Mouse (Mus musculus): Measurements from ENCODE around the gene Spcs3. TPM values are rescaled to one million over a fixed set of nuclear protein-coding genes. Genes with fewer than 3 reads are reported as not detected.
"Not testable (repeated sequence)": the region's sequence is repeated elsewhere in the genome, so short reads cannot be mapped to it uniquely, and the experiment has no call there.

Gene Spcs3
- polyA plus RNA-seq, 1 experiment: 13.4 TPM

DNA sequence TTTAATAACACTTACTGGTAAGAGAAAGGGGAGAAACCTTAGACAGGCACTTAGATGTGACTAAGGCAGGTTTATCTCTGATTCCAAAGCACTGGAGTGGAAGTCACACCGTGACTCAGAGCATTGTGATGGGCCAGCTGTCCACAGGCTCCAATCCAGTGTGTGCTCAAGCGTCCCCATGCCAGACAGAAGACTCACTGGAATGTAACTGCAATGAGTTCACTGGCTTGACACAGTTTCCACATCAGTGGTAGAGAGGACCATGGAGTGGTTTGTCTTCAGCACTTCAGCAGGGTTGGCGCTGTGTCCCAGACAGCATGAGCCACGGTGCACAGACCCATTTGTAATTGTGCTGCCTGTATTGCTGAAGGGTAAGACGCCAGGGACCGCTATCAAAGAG lies 18.6 kb upstream of the Spcs3 start:
- DNase-seq: no peak
- TF ChIP-seq CTCF (IDR thresholded peaks at IDR 0.05; ENCODE audit: insufficient read depth, low read length) (no peak), POLR2A (IDR thresholded peaks at IDR 0.05; ENCODE audit: borderline replicate concordance, extremely low read depth, low read depth, low read length) (no peak)
- Histone ChIP-seq H3K4me1 (ENCODE audit: control insufficient read depth, insufficient read depth, low read length) (no peaks in the 10 kb centered on the region), H3K4me3 (replicated peaks; ENCODE audit: extremely low read depth, low read depth, low read length) (no peak overlapping the region)
- WGBS: 74% methylated on average over 6 of the region's 6 CpGs

GRCm38 (mm10) chr8:54541331-54541730 lies 11.5 kb upstream of the Spcs3 start:
- TF ChIP-seq CTCF (IDR thresholded peaks at IDR 0.05; ENCODE audit: insufficient read depth, low read length) (no peak), POLR2A (IDR thresholded peaks at IDR 0.05; ENCODE audit: borderline replicate concordance, extremely low read depth, low read depth, low read length) (no peak)
- WGBS: 43% methylated on average over 1 of the region's 1 CpGs

GRCm38 (mm10) chr8:54537285-54537684 lies 7.5 kb upstream of the Spcs3 start:
- no peak for TF ChIP-seq POLR2A (IDR thresholded peaks at IDR 0.05; ENCODE audit: borderline replicate concordance, extremely low read depth, low read depth, low read length)
- TF ChIP-seq CTCF (IDR thresholded peaks at IDR 0.05; ENCODE audit: insufficient read depth, low read length): 0 out of 2 replicates have a peak, but pooled peaks have one; percentile 17
- WGBS: 91% methylated on average over 3 of the region's 3 CpGs
- Histone ChIP-seq H3K4me3 (replicated peaks; ENCODE audit: extremely low read depth, low read depth, low read length) (no peak overlapping the region), H3K4me1 (ENCODE audit: control insufficient read depth, insufficient read depth, low read length) (no peaks in the 10 kb centered on the region)
- no peak for DNase-seq

More at GRCm38 (mm10) chr8:54541331-54541730, 11.5 kb upstream of the Spcs3 start:
- H3K4me3 ChIP-seq (replicated peaks; ENCODE audit: extremely low read depth, low read depth, low read length): no peak overlapping the region
- no peaks in the 10 kb centered on the region for H3K4me1 ChIP-seq (ENCODE audit: control insufficient read depth, insufficient read depth, low read length)
- DNase-seq: no peak

- Histone ChIP-seq H3K4me1 (ENCODE audit: control insufficient read depth, insufficient read depth, low read length) (no peaks in the 10 kb centered on the region; the same call in 1 of the 2 replicates), H3K4me3 (replicated peaks; ENCODE audit: extremely low read depth, low read depth, low read length) (no peak overlapping the region)
- no peak for DNase-seq
- no peak for TF ChIP-seq POLR2A (IDR thresholded peaks at IDR 0.05; ENCODE audit: borderline replicate concordance, extremely low read depth, low read depth, low read length)
- TF ChIP-seq CTCF (IDR thresholded peaks at IDR 0.05; ENCODE audit: insufficient read depth, low read length): no peak
- WGBS: 90% methylated on average over 5 of the region's 5 CpGs
Measured at GRCm38 (mm10) chr8:54535172-54535571, 5.4 kb upstream of the Spcs3 start.

GRCm38 (mm10) chr8:54528571-54528970 lies 1.2 kb downstream of the Spcs3 start:
- TF ChIP-seq POLR2A (IDR thresholded peaks at IDR 0.05; ENCODE audit: borderline replicate concordance, extremely low read depth, low read depth, low read length): no peak
- no peak for TF ChIP-seq CTCF (IDR thresholded peaks at IDR 0.05; ENCODE audit: insufficient read depth, low read length)
- Histone ChIP-seq H3K4me3 (replicated peaks; ENCODE audit: extremely low read depth, low read depth, low read length) (peak overlapping the region; percentile 1), H3K4me1 (ENCODE audit: control insufficient read depth, insufficient read depth, low read length) (no peaks in the 10 kb centered on the region; the same call in 1 of the 2 replicates)
- WGBS: 25% methylated on average over 7 of the region's 7 CpGs
- DNase-seq: no peak

DNA sequence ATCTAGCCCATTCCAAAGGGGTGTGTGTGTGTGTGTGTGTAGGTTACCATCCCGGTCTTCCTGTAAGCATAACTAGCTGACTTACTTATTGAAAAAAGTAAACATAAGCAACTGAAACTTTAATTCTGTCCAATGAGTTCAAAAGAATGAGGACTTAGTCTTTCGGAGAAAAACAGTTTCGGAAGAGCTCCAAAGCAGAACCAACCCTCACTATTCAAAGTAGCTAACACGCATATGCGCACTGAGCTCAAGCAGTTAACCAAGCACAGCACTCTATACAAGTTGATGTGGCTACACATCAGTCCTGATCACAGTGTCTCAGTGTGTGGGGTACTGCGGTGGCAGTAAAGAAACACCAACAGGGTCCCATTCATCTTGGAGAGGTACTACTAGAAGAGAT lies 3.1 kb downstream of the Spcs3 start:
- TF ChIP-seq CTCF (IDR thresholded peaks at IDR 0.05; ENCODE audit: insufficient read depth, low read length) (no peak), POLR2A (IDR thresholded peaks at IDR 0.05; ENCODE audit: borderline replicate concordance, extremely low read depth, low read depth, low read length) (no peak)
- WGBS: 93% methylated on average over 6 of the region's 6 CpGs
- Histone ChIP-seq H3K4me1 (ENCODE audit: control insufficient read depth, insufficient read depth, low read length) (no peaks in the 10 kb centered on the region; the same call in 1 of the 2 replicates), H3K4me3 (replicated peaks; ENCODE audit: extremely low read depth, low read depth, low read length) (no peak overlapping the region)
- DNase-seq: no peak

GRCm38 (mm10) chr8:54525606-54526005 lies 4.2 kb downstream of the Spcs3 start:
- 87% methylated on average over 2 of the region's 2 CpGs for WGBS
- H3K4me1 ChIP-seq (ENCODE audit: control insufficient read depth, insufficient read depth, low read length): no peaks in the 10 kb centered on the region; the same call in 1 of the 2 replicates
- DNase-seq: no peak

DNA sequence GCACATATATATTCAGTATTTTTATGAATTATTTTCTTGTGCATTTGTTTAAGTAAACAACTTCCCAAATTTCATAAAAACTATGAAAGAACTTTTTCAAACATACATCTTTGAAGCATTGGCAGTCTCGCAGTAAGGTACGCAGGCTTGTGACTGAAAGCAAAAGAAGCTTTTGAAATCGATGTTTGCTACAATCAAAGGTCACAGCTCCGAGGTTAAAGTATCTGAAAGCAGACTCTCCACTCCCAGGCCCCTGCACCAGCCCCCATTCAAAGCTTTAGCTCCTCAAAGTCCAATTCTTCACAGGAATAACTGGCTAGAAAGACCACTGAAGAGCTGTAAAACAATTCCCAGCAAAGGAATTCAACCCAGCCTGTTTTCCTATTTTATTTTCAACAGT lies 9.3 kb downstream of the Spcs3 start:
- TF ChIP-seq POLR2A (IDR thresholded peaks at IDR 0.05; ENCODE audit: borderline replicate concordance, extremely low read depth, low read depth, low read length): no peak
- TF ChIP-seq CTCF (IDR thresholded peaks at IDR 0.05; ENCODE audit: insufficient read depth, low read length): no peak
- DNase-seq: no peak
- 84% methylated on average over 4 of the region's 4 CpGs for WGBS
- Histone ChIP-seq H3K4me3 (replicated peaks; ENCODE audit: extremely low read depth, low read depth, low read length) (no peak overlapping the region), H3K4me1 (ENCODE audit: control insufficient read depth, insufficient read depth, low read length) (no peaks in the 10 kb centered on the region)

More at GRCm38 (mm10) chr8:54525606-54526005, 4.2 kb downstream of the Spcs3 start:
- TF ChIP-seq POLR2A (IDR thresholded peaks at IDR 0.05; ENCODE audit: borderline replicate concordance, extremely low read depth, low read depth, low read length) (no peak), CTCF (IDR thresholded peaks at IDR 0.05; ENCODE audit: insufficient read depth, low read length) (no peak)
- no peak overlapping the region for H3K4me3 ChIP-seq (replicated peaks; ENCODE audit: extremely low read depth, low read depth, low read length)

GRCm38 (mm10) chr8:54518756-54519460 lies 10.9 kb downstream of the Spcs3 start:
- no peak for DNase-seq

GRCm38 (mm10) chr8:54512200-54512599 lies 17.6 kb downstream of the Spcs3 start:
- H3K4me3 ChIP-seq (replicated peaks; ENCODE audit: extremely low read depth, low read depth, low read length); DNase-seq; H3K4me1 ChIP-seq (ENCODE audit: control insufficient read depth, insufficient read depth, low read length): not testable (repeated sequence)
- 81% methylated on average over 5 of the region's 5 CpGs for WGBS

More at GRCm38 (mm10) chr8:54518756-54519460, 10.9 kb downstream of the Spcs3 start:
- TF ChIP-seq POLR2A (IDR thresholded peaks at IDR 0.05; ENCODE audit: borderline replicate concordance, extremely low read depth, low read depth, low read length): no peak
- TF ChIP-seq CTCF (IDR thresholded peaks at IDR 0.05; ENCODE audit: insufficient read depth, low read length): no peak
- Histone ChIP-seq H3K4me3 (replicated peaks; ENCODE audit: extremely low read depth, low read depth, low read length) (no peak overlapping the region), H3K4me1 (ENCODE audit: control insufficient read depth, insufficient read depth, low read length) (no peaks in the 10 kb centered on the region)
- 67% methylated on average over 10 of the region's 10 CpGs for WGBS

Data from lung, adult 2 months (tissue).